Mouse (Mus musculus) intestine, embryonic 14.5 days (tissue): Measurements from ENCODE around the gene Epha4. TPM values are rescaled to one million over a fixed set of nuclear protein-coding genes. Genes with fewer than 3 reads are reported as not detected.

Source experiments
- ATAC-seq: fragments of 200-750 bp; cut with Nextera tagmentation; replicated peaks from 2 replicates; pipeline ENCODE4 v1.8.0; 2017; ENCODE audit warnings: low read depth, moderate number of reproducible peaks, moderate TSS enrichment, moderate library complexity; ENCODE audit not compliant: low FRiP score, low TSS enrichment
- DNase-seq: peaks from one replicate; pipeline ENCODE4 v3.0.0-alpha.2; 2018; ENCODE audit warnings: low spot score
- H3K27ac ChIP-seq: fragments of 300-500 bp; sonication (generic); 2 replicates; pipeline ENCODE4 v1.5.1; 2014; ENCODE audit warnings: low read depth, mild to moderate bottlenecking, control low read depth
- H3K27me3 ChIP-seq: fragments of 300-500 bp; sonication (generic); replicated peaks from 2 replicates; pipeline ENCODE4 v1.6.1; 2014; ENCODE audit warnings: low read length, control low read depth; ENCODE audit not compliant: control insufficient read depth, insufficient read depth
- H3K36me3 ChIP-seq: fragments of 300-500 bp; sonication (generic); 2 replicates; pipeline ENCODE4 v1.6.1; 2014; ENCODE audit warnings: low read length, control low read depth; ENCODE audit not compliant: control insufficient read depth, insufficient read depth
- H3K4me1 ChIP-seq: fragments of 300-500 bp; sonication (generic); replicated peaks from 2 replicates; pipeline ENCODE4 v1.6.1; 2014; ENCODE audit warnings: low read length, control low read depth, mixed read lengths; ENCODE audit not compliant: control insufficient read depth, insufficient read depth
- H3K4me2 ChIP-seq: fragments of 300-500 bp; sonication (generic); 2 replicates; pipeline ENCODE4 v1.6.1; 2014; ENCODE audit warnings: low read length
- H3K4me3 ChIP-seq: fragments of 300-500 bp; sonication (generic); 2 replicates; pipeline ENCODE4 v1.5.1; 2014; ENCODE audit warnings: low read depth, low read length, control low read depth, mixed read lengths
- H3K9ac ChIP-seq: fragments of 300-500 bp; sonication (generic); 2 replicates; pipeline ENCODE4 v1.6.1; 2014; ENCODE audit warnings: mild to moderate bottlenecking, low read length
- H3K9me3 ChIP-seq: fragments of 300-500 bp; sonication (generic); 2 replicates; pipeline ENCODE4 v1.6.1; 2016; ENCODE audit warnings: low read length, control low read depth; ENCODE audit not compliant: control insufficient read depth
- WGBS: fragments of 180-500 bp; shearing (Covaris S2); extraction: QIAGEN DNeasy Blood & Tissue Kit; methylation state at CpG from one replicate; pipeline ENCODE4 v1.1.7; 2014; 5-methylcytosine and 5-hydroxymethylcytosine counted together
- polyA plus RNA-seq: library from polyadenylated mRNA; unstranded; fragments of >200 nt; fragmentation: Nextera tagmentation; extraction: Ambion mirVana; gene quantifications from 2 replicates; pipeline ENCODE4 v1.2.1, GENCODE M21; 2014

Gene Epha4
- polyA plus RNA-seq, 1 experiment from 2014 or later = 15.4 TPM

- 67% methylated on average over 21 of the region's 21 CpGs for WGBS
- H3K4me2 ChIP-seq = peak overlapping the region; percentile 14; the same call in 1 of the 2 replicates
- peaks cover 15% of the 10 kb centered on the region; the same call in 1 of the 2 replicates for H3K4me1 ChIP-seq
- DNase-seq (no peak), ATAC-seq (no peak)
- 0 out of 2 replicates have a peak overlapping the region, but pooled peaks have one; percentile 6 for H3K4me3 ChIP-seq
- H3K36me3 ChIP-seq = peaks cover 16% of the 10 kb centered on the region
- no peaks in the 10 kb centered on the region for H3K9me3 ChIP-seq
- no peak overlapping the region for H3K27ac ChIP-seq
- no peak overlapping the region for H3K9ac ChIP-seq
- H3K27me3 ChIP-seq = no peaks in the 10 kb centered on the region
These were observed 8.6 kb downstream of the Epha4 start for GRCm38 (mm10) chr1:77506038-77506855.

GRCm38 (mm10) chr1:77505263-77505662, 9.6 kb downstream of the Epha4 start:
- no peak for ATAC-seq
- no peak overlapping the region for H3K4me2 ChIP-seq
- peaks cover 13% of the 10 kb centered on the region; the same call in 1 of the 2 replicates for H3K4me1 ChIP-seq

GRCm38 (mm10) chr1:77504813-77505212, 10.1 kb downstream of the Epha4 start:
- Histone ChIP-seq H3K4me2 (no peak overlapping the region), H3K4me1 (peaks cover 13% of the 10 kb centered on the region; the same call in 1 of the 2 replicates), H3K9ac (no peak overlapping the region), H3K27me3 (no peaks in the 10 kb centered on the region), H3K27ac (no peak overlapping the region), H3K36me3 (peaks cover 16% of the 10 kb centered on the region), H3K4me3 (no peak overlapping the region), H3K9me3 (no peaks in the 10 kb centered on the region)
- ATAC-seq = no peak
- no peak for DNase-seq
- 65% methylated on average over 2 of the region's 2 CpGs for WGBS

More at GRCm38 (mm10) chr1:77505263-77505662, 9.6 kb downstream of the Epha4 start:
- no peaks in the 10 kb centered on the region for H3K9me3 ChIP-seq
- peaks cover 16% of the 10 kb centered on the region for H3K36me3 ChIP-seq
- H3K27ac ChIP-seq = no peak overlapping the region
- no peak overlapping the region for H3K4me3 ChIP-seq
- H3K27me3 ChIP-seq = no peaks in the 10 kb centered on the region
- WGBS = 82% methylated on average over 8 of the region's 8 CpGs
- DNase-seq = no peak
- no peak overlapping the region for H3K9ac ChIP-seq

- 74% methylated on average over 8 of the region's 8 CpGs for WGBS
- no peak for DNase-seq
- no peak overlapping the region for H3K9ac ChIP-seq
- no peak for ATAC-seq
- H3K9me3 ChIP-seq = no peaks in the 10 kb centered on the region
- no peaks in the 10 kb centered on the region for H3K27me3 ChIP-seq
- H3K4me1 ChIP-seq = peaks cover 13% of the 10 kb centered on the region; the same call in 1 of the 2 replicates
- no peak overlapping the region for H3K4me3 ChIP-seq
- peaks cover 16% of the 10 kb centered on the region for H3K36me3 ChIP-seq
- no peak overlapping the region for H3K27ac ChIP-seq
- H3K4me2 ChIP-seq = no peak overlapping the region
These were observed 11.1 kb downstream of the Epha4 start for GRCm38 (mm10) chr1:77503711-77504181.

GRCm38 (mm10) chr1:77502554-77503119, 12.3 kb downstream of the Epha4 start:
- Histone ChIP-seq H3K4me2 (no peak overlapping the region), H3K27ac (no peak overlapping the region), H3K36me3 (peaks cover 16% of the 10 kb centered on the region), H3K4me1 (peaks cover 15% of the 10 kb centered on the region; the same call in 1 of the 2 replicates), H3K27me3 (no peaks in the 10 kb centered on the region), H3K9ac (no peak overlapping the region), H3K4me3 (no peak overlapping the region), H3K9me3 (no peaks in the 10 kb centered on the region)
- DNase-seq (no peak), ATAC-seq (no peak)
- WGBS = 45% methylated on average over 11 of the region's 11 CpGs

GRCm38 (mm10) chr1:77501363-77501933, 13.4 kb downstream of the Epha4 start:
- Histone ChIP-seq H3K9me3 (no peaks in the 10 kb centered on the region), H3K4me1 (peaks cover 23% of the 10 kb centered on the region), H3K4me3 (no peak overlapping the region), H3K27me3 (no peaks in the 10 kb centered on the region), H3K9ac (no peak overlapping the region), H3K4me2 (no peak overlapping the region), H3K36me3 (peaks cover 13% of the 10 kb centered on the region), H3K27ac (no peak overlapping the region)
- WGBS = 83% methylated on average over 13 of the region's 13 CpGs
- ATAC-seq = no peak
- DNase-seq = no peak

- Histone ChIP-seq H3K27me3 (no peaks in the 10 kb centered on the region), H3K9me3 (no peaks in the 10 kb centered on the region), H3K36me3 (no peaks in the 10 kb centered on the region), H3K9ac (no peak overlapping the region), H3K4me3 (no peak overlapping the region), H3K27ac (no peak overlapping the region), H3K4me2 (no peak overlapping the region), H3K4me1 (peaks cover 24% of the 10 kb centered on the region)
- ATAC-seq (no peak), DNase-seq (no peak)
- WGBS = 58% methylated on average over 4 of the region's 4 CpGs
These were observed 17.4 kb downstream of the Epha4 start for GRCm38 (mm10) chr1:77497506-77497905.

- H3K4me3 ChIP-seq = no peak overlapping the region
- no peaks in the 10 kb centered on the region for H3K27me3 ChIP-seq
- H3K4me2 ChIP-seq = peak overlapping the region; percentile 22; the same call in 1 of the 2 replicates
- ATAC-seq (no peak), DNase-seq (no peak)
- WGBS = 31% methylated on average over 11 of the region's 11 CpGs
- no peaks in the 10 kb centered on the region for H3K36me3 ChIP-seq
- no peak overlapping the region for H3K9ac ChIP-seq
- H3K4me1 ChIP-seq = peaks cover 29% of the 10 kb centered on the region
- H3K27ac ChIP-seq = no peak overlapping the region
- H3K9me3 ChIP-seq = no peaks in the 10 kb centered on the region
These were observed 18.3 kb downstream of the Epha4 start for GRCm38 (mm10) chr1:77496468-77497181.
